11 mouse cellular contexts compared by ENCODE assay signal in the genomic region with DNA sequence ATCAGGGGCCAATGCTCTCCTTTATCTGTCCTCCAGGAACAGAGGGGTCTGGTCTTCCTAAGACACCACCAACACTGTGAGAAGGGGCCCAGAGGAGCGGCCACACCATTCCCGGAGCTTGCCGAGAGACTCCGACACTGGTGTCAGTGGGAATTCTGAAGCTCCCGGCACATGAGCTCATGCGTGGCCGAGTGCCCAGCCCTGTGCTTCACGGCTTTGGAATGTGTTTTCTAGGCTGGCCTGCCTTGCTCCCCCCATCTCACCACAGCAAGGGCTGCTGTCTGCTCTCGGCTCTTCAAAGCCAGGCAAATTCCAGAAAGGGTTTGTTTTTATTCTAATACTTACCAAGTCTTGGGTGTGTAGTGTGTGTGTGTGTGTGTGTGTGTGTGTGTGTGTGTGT. TPM values are rescaled to one million over a fixed set of nuclear protein-coding genes. Genes with fewer than 3 reads are reported as not detected.
DNase-seq lines count a peak whose midpoint lies in the region; ATAC-seq and TF ChIP-seq lines count a peak whose summit lies in the region.
"Had no signal": no experiment of that assay in that cellular context is flagged by ENCODE, and none has a peak within 500 bp of the region (broad histone marks: within the 10 kb centered on the region; RNA-seq: fewer than 3 reads in every experiment).

No protein-coding gene starts in this region.

- 56% methylated on average over 9 of the region's 9 CpGs for WGBS in intestine, embryonic 14.5 days
- 51% methylated on average over 9 of the region's 9 CpGs for WGBS in intestine, postnatal 0 days

- TF ChIP-seq CTCF in intestine, postnatal 0 days (IDR thresholded peaks at IDR 0.05; ENCODE audit: low read depth) = no peak

- H3K4me1 ChIP-seq in intestine, embryonic 14.5 days (replicated peaks; ENCODE audit: control insufficient read depth, insufficient read depth, low read length) = peaks cover 4% of the 10 kb centered on the region; the same call in 1 of the 2 replicates
- H3K4me1 ChIP-seq in intestine, postnatal 0 days (replicated peaks; ENCODE audit: control insufficient read depth, insufficient read depth, low read length) = no peaks in the 10 kb centered on the region

- no peaks in the 10 kb centered on the region for H3K9me3 ChIP-seq in intestine, embryonic 14.5 days (ENCODE audit: control insufficient read depth, low read length)
- no peaks in the 10 kb centered on the region for H3K9me3 ChIP-seq in intestine, postnatal 0 days (ENCODE audit: control insufficient read depth)

- peaks cover 52% of the 10 kb centered on the region for H3K27me3 ChIP-seq in intestine, embryonic 14.5 days (replicated peaks; ENCODE audit: control insufficient read depth, insufficient read depth, low read length)
- peaks cover 22% of the 10 kb centered on the region for H3K27me3 ChIP-seq in intestine, postnatal 0 days (replicated peaks; ENCODE audit: control insufficient read depth, insufficient read depth, low read length)

- H3K27ac ChIP-seq in intestine, embryonic 14.5 days (ENCODE audit: low read depth) = no peak overlapping the region
- no peak overlapping the region for H3K27ac ChIP-seq in intestine, postnatal 0 days (ENCODE audit: low read depth, low read length)

- no peak overlapping the region for H3K4me2 ChIP-seq in intestine, embryonic 14.5 days (ENCODE audit: low read length)
- H3K4me2 ChIP-seq in intestine, postnatal 0 days (replicated peaks; ENCODE audit: low read depth) = no peak overlapping the region

- intact Hi-C loops in heart, postnatal 14 days (cut with DNase I) = no loop called here

- no peaks in the 10 kb centered on the region for H3K36me3 ChIP-seq in intestine, embryonic 14.5 days (ENCODE audit: control insufficient read depth, insufficient read depth, low read length)
- no peaks in the 10 kb centered on the region for H3K36me3 ChIP-seq in intestine, postnatal 0 days (ENCODE audit: control insufficient read depth, insufficient read depth)

- no peak for DNase-seq in intestine, embryonic 14.5 days (ENCODE audit: low spot score)
- peak; percentile 84 for DNase-seq in fibroblast of lung, adult 2 months (ENCODE audit: low read depth)
- DNase-seq in heart, postnatal 14 days = peak; percentile 82 to 88
- peak; percentile 66 to 87 for DNase-seq in lung, postnatal 4 days
- no peak for DNase-seq in spleen, adult 12 weeks (ENCODE audit: low spot score)
- DNase-seq in MN1 (ENCODE audit: low spot score) = no peak
- no peak for DNase-seq in spleen, postnatal 14 days (ENCODE audit: low spot score in 2 of 2)

- no peak overlapping the region for H3K4me3 ChIP-seq in intestine, embryonic 14.5 days (ENCODE audit: low read depth, low read length)
- no peak overlapping the region for H3K4me3 ChIP-seq in intestine, postnatal 0 days (ENCODE audit: low read depth, low read length)

- 0 out of 2 replicates have a peak, but pooled peaks have one; percentile 62 for ATAC-seq in intestine, embryonic 14.5 days (replicated peaks; ENCODE audit: low FRiP score, low TSS enrichment, low read depth)
- no peak for ATAC-seq in intestine, postnatal 0 days

- no peak overlapping the region for H3K9ac ChIP-seq in intestine, embryonic 14.5 days (ENCODE audit: low read length)
- H3K9ac ChIP-seq in intestine, postnatal 0 days (ENCODE audit: low read depth, low read length) = no peak overlapping the region

RNA-seq across cellular contexts. Expression of gene 3100002H09Rik, which starts 39.6 kb away (rescaled TPM):
- not detected in 2 replicates for polyA plus RNA-seq in intestine, embryonic 14.5 days (2014; fragmentation: Nextera tagmentation; extraction: Ambion mirVana)
- not detected in 2 replicates for polyA plus RNA-seq in intestine, postnatal 0 days (2015; fragmentation: Nextera tagmentation; extraction: Ambion mirVana)
- not detected for total RNA-seq in heart, postnatal 14 days (2021)
- total RNA-seq: common myeloid progenitor, adult 5-6 weeks; liver, adult 2 months had no signal
- polyA plus RNA-seq: liver, adult 2 months; spleen, adult 2 months had no signal

Comparison
In these comparisons a context has a peak if more than half of its experiments do, and no peak if none do; other contexts are left out.
1. DNase-seq: peak in fibroblast of lung, adult 2 months (single experiment), heart, postnatal 14 days (2 of 2) and lung, postnatal 4 days (2 of 2); none in intestine, embryonic 14.5 days (single experiment), spleen, adult 12 weeks (single experiment), MN1 (single experiment) and spleen, postnatal 14 days (0 of 2).